Mouse (Mus musculus): ENCODE measurements at regions not wholly inside any gene's neighbourhood (a gene's known extent, or its start where the extent isn't known, plus 50 kb on each side); places are given as distances from the start of the nearest gene placed in this dataset.
A peak's percentile ranks its signal among the peaks of the same experiment; 100 is the strongest.

DNA sequence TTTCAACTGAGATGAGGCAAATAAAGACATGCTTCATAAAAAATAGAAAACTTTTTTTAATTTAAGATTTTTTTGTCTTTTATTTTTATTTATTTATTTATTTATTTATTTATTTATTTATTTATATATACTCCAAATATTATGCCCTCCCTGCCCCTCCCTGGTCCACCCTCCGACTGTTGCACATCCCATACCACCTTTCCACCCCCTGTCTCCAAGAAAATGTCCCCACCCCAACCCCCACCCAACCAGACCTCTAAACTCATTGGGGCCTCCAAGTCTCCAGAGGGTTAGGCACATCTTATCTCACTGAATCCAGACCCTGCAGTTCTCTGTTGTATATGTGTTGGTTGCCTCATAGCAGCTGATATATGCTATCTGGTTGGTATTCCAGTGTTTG, 821.2 kb upstream of the Cdh7 start:
- DNase-seq (ENCODE audit: extremely low spot score, low read depth, low spot score) = no peak

- DNase-seq (ENCODE audit: extremely low spot score, low read depth, low spot score) = no peak
These were observed 811.4 kb upstream of the Cdh7 start for GRCm38 (mm10) chr1:109170838-109171237.

DNA sequence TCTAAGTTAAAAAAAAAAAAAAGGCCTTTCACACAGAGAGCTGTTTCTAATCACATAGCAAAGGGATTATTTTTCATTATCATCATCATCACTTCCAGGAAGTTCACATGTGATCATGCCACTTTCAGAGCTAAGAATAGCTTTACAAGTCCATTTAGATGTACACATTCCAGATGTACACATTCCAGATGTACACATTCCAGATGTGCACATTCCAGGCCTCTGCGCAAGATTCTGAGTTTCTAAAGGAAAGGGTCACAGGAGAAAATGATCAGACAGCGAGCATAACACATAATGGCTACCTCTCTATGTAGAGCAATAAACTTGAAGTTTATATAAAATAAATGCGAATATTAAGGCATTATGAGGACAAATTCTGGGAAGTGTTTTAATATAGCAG, 795.7 kb upstream of the Cdh7 start:
- peak; percentile 16 for DNase-seq (ENCODE audit: extremely low spot score, low read depth, low spot score)

GRCm38 (mm10) chr1:109220088-109220487, 762.1 kb upstream of the Cdh7 start:
- no peak for DNase-seq (ENCODE audit: extremely low spot score, low read depth, low spot score)

GRCm38 (mm10) chr1:109223571-109223970, 758.7 kb upstream of the Cdh7 start:
- no peak for DNase-seq (ENCODE audit: extremely low spot score, low read depth, low spot score)
